Mouse (Mus musculus): Measurements from ENCODE around the gene Kptn.

GRCm38 (mm10) chr7:16098021-16099017 lies 21.4 kb upstream of the Kptn start, which contains the start of gene Napa:
- peak; percentile 57; the same call in 1 of the 2 replicates for TF ChIP-seq CTCF (IDR thresholded peaks at IDR 0.05; ENCODE audit: borderline replicate concordance, insufficient read depth, low read depth, low read length)
- TF ChIP-seq POLR2A (IDR thresholded peaks at IDR 0.05; ENCODE audit: borderline replicate concordance, insufficient read depth, low read length), result peak; percentile 96

All from cerebellum, adult 2 months (tissue).